Mouse (Mus musculus) kidney, adult 2 months (tissue): ENCODE measurements around the gene Pknox2. TPM values are rescaled to one million over a fixed set of nuclear protein-coding genes. Genes with fewer than 3 reads are reported as not detected.

Experiments used
- DNase-seq: peaks from one replicate; pipeline ENCODE4 v3.0.0; 2021
- H3K27ac ChIP-seq: fragments of 200-500 bp; 2 replicates; pipeline ENCODE4 v1.5.1; 2012; ENCODE audit warnings: low read depth, low read length, control low read depth, inconsistent platforms; ENCODE audit not compliant: insufficient read depth
- H3K27me3 ChIP-seq: fragments of 200-500 bp; replicated peaks from 2 replicates; pipeline ENCODE4 v1.6.1; 2012; ENCODE audit warnings: mild to moderate bottlenecking, moderate library complexity, low read length, inconsistent platforms; ENCODE audit not compliant: control insufficient read depth, insufficient read depth
- H3K36me3 ChIP-seq: fragments of 200-500 bp; 2 replicates; pipeline ENCODE4 v1.6.1; 2012; ENCODE audit warnings: mild to moderate bottlenecking, moderate library complexity, low read length, inconsistent platforms; ENCODE audit not compliant: control insufficient read depth, insufficient read depth
- H3K4me1 ChIP-seq: fragments of 200-500 bp; 2 replicates; pipeline ENCODE4 v1.6.1; 2011; ENCODE audit warnings: low read length; ENCODE audit not compliant: control insufficient read depth, insufficient read depth
- H3K4me3 ChIP-seq: fragments of 200-500 bp; 2 replicates; pipeline ENCODE4 v1.5.1; 2011; ENCODE audit warnings: mild to moderate bottlenecking, low read depth, low read length, control low read depth; ENCODE audit not compliant: insufficient read depth
- CTCF ChIP-seq: fragments of 200-500 bp; conservative IDR thresholded peaks from 2 replicates; pipeline ENCODE4 v1.5.1; 2011; ENCODE audit warnings: low read depth, mild to moderate bottlenecking, control low read depth, low read length, moderate library complexity, mixed read lengths; ENCODE audit not compliant: insufficient read depth, insufficient read length
- POLR2A ChIP-seq: fragments of 200-500 bp; IDR thresholded peaks from one replicate; pipeline ENCODE4 v1.6.1; 2011; ENCODE audit warnings: low read depth, low read length, control low read depth
- WGBS: fragments of 180-500 bp; shearing (Covaris S2); methylation state at CpG from one replicate; pipeline ENCODE4 v1.1.7; 2018; 5-methylcytosine and 5-hydroxymethylcytosine counted together
- polyA plus RNA-seq: library from polyadenylated mRNA; depleted of rRNA; stranded (reverse); fragments of >200 nt; gene quantifications from 2 replicates; pipeline ENCODE4 v1.2.3, GENCODE M21; 2012

The Pknox2 gene
- polyA plus RNA-seq, 1 experiment: 7.1 TPM

GRCm38 (mm10) chr9:36876313-36876712 is 270.9 kb downstream of the Pknox2 start:
- 68% methylated on average over 5 of the region's 5 CpGs for WGBS
- Histone ChIP-seq H3K4me3 (no peak overlapping the region), H3K27ac (no peak overlapping the region), H3K4me1 (no peaks in the 10 kb centered on the region), H3K27me3 (no peaks in the 10 kb centered on the region), H3K36me3 (no peaks in the 10 kb centered on the region)
- no peak for DNase-seq
- TF ChIP-seq POLR2A (no peak), CTCF (no peak)

- no peak for DNase-seq
- H3K36me3 ChIP-seq: no peaks in the 10 kb centered on the region
- H3K27me3 ChIP-seq: no peaks in the 10 kb centered on the region
- WGBS: 70% methylated on average over 2 of the region's 2 CpGs
- H3K27ac ChIP-seq: no peak overlapping the region
- H3K4me3 ChIP-seq: no peak overlapping the region
- TF ChIP-seq POLR2A (no peak), CTCF (no peak)
- H3K4me1 ChIP-seq: no peaks in the 10 kb centered on the region
These were observed 273.4 kb downstream of the Pknox2 start for GRCm38 (mm10) chr9:36873796-36874195.

- Histone ChIP-seq H3K36me3 (no peaks in the 10 kb centered on the region), H3K4me3 (no peak overlapping the region), H3K27me3 (no peaks in the 10 kb centered on the region), H3K27ac (no peak overlapping the region), H3K4me1 (no peaks in the 10 kb centered on the region)
- DNase-seq: no peak
- 36% methylated on average over 1 of the region's 1 CpGs for WGBS
- no peak for TF ChIP-seq CTCF
- no peak for TF ChIP-seq POLR2A
These were observed 276.9 kb downstream of the Pknox2 start for GRCm38 (mm10) chr9:36870263-36870662.

DNA sequence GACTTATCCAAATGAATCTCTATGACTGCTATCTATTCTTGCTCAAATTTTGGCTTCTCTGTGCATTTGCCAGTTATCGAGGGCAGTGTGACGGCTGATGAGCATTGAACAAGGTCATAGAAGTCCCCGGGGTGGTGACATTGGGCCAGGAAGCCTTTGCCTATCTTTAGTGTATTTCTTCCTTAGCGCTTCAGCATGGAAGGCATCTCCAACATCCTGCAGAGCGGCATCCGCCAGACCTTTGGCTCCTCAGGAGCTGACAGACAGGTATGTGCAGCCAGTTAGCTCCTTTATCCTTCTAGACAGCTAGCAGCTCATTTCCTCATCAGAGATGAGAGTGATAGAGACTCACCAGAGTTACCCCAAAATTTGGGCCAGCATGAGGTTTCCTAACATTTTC is 278.5 kb downstream of the Pknox2 start:
- Histone ChIP-seq H3K4me1 (no peaks in the 10 kb centered on the region), H3K27me3 (no peaks in the 10 kb centered on the region), H3K4me3 (no peak overlapping the region), H3K27ac (no peak overlapping the region), H3K36me3 (no peaks in the 10 kb centered on the region)
- no peak for DNase-seq
- WGBS: 87% methylated on average over 6 of the region's 6 CpGs
- TF ChIP-seq POLR2A (no peak), CTCF (no peak)

GRCm38 (mm10) chr9:36864862-36865813 is 282.1 kb downstream of the Pknox2 start:
- H3K4me3 ChIP-seq: no peak overlapping the region
- DNase-seq: no peak
- TF ChIP-seq POLR2A: no peak
- no peak for TF ChIP-seq CTCF
- H3K36me3 ChIP-seq: no peaks in the 10 kb centered on the region
- no peaks in the 10 kb centered on the region for H3K27me3 ChIP-seq
- no peak overlapping the region for H3K27ac ChIP-seq
- 49% methylated on average over 4 of the region's 4 CpGs for WGBS
- no peaks in the 10 kb centered on the region for H3K4me1 ChIP-seq

- 49% methylated on average over 3 of the region's 3 CpGs for WGBS
- no peak for DNase-seq
- no peaks in the 10 kb centered on the region for H3K4me1 ChIP-seq
These were observed 283.5 kb downstream of the Pknox2 start for GRCm38 (mm10) chr9:36863694-36864093.

GRCm38 (mm10) chr9:36862576-36862975 is 284.6 kb downstream of the Pknox2 start:
- TF ChIP-seq POLR2A (no peak), CTCF (no peak)
- 75% methylated on average over 2 of the region's 2 CpGs for WGBS
- DNase-seq: no peak
- H3K27me3 ChIP-seq: no peaks in the 10 kb centered on the region
- no peak overlapping the region for H3K27ac ChIP-seq
- no peak overlapping the region for H3K4me3 ChIP-seq
- H3K36me3 ChIP-seq: no peaks in the 10 kb centered on the region
- no peaks in the 10 kb centered on the region for H3K4me1 ChIP-seq

More at GRCm38 (mm10) chr9:36863694-36864093, 283.5 kb downstream of the Pknox2 start:
- Histone ChIP-seq H3K27me3 (no peaks in the 10 kb centered on the region), H3K4me3 (no peak overlapping the region), H3K36me3 (no peaks in the 10 kb centered on the region), H3K27ac (no peak overlapping the region)
- TF ChIP-seq CTCF: no peak
- no peak for TF ChIP-seq POLR2A
